Mouse (Mus musculus): ENCODE data around the gene Pmf1. TPM values are rescaled to one million over a fixed set of nuclear protein-coding genes. Genes with fewer than 3 reads are reported as not detected.

Gene Pmf1
- polyA plus RNA-seq, 1 experiment from 2014 or later, result 118 TPM

GRCm38 (mm10) chr3:88427342-88427905 is 17.3 kb upstream of the Pmf1 start:
- no peak overlapping the region for H3K4me3 ChIP-seq (ENCODE audit: low read depth, low read length)
- H3K4me2 ChIP-seq, result no peak overlapping the region
- no peaks in the 10 kb centered on the region for H3K36me3 ChIP-seq (ENCODE audit: control insufficient read depth, insufficient read depth, low read length)
- no peaks in the 10 kb centered on the region for H3K9me3 ChIP-seq (replicated peaks; ENCODE audit: control insufficient read depth, low read length)
- ATAC-seq (replicated peaks; ENCODE audit: insufficient number of reproducible peaks, low FRiP score, low TSS enrichment), result no peak
- no peak overlapping the region for H3K27ac ChIP-seq (ENCODE audit: low read depth, low read length)
- H3K4me1 ChIP-seq (ENCODE audit: control insufficient read depth, insufficient read depth, low read length), result peaks cover 10% of the 10 kb centered on the region
- no peak overlapping the region for H3K9ac ChIP-seq (ENCODE audit: low read depth, low read length)
- H3K27me3 ChIP-seq (ENCODE audit: control insufficient read depth, insufficient read depth, low read length), result no peaks in the 10 kb centered on the region
- WGBS (ENCODE audit: insufficient replicate concordance), result 60% methylated on average over 4 of the region's 4 CpGs

- Histone ChIP-seq H3K36me3 (ENCODE audit: control insufficient read depth, insufficient read depth, low read length) (peaks cover 1% of the 10 kb centered on the region; the same call in 1 of the 2 replicates), H3K27me3 (ENCODE audit: control insufficient read depth, insufficient read depth, low read length) (no peaks in the 10 kb centered on the region), H3K9me3 (replicated peaks; ENCODE audit: control insufficient read depth, low read length) (no peaks in the 10 kb centered on the region), H3K9ac (ENCODE audit: low read depth, low read length) (no peak overlapping the region), H3K4me2 (no peak overlapping the region), H3K4me3 (ENCODE audit: low read depth, low read length) (no peak overlapping the region), H3K27ac (ENCODE audit: low read depth, low read length) (no peak overlapping the region), H3K4me1 (ENCODE audit: control insufficient read depth, insufficient read depth, low read length) (peaks cover 14% of the 10 kb centered on the region)
- 82% methylated on average over 10 of the region's 10 CpGs for WGBS (ENCODE audit: insufficient replicate concordance)
- ATAC-seq (replicated peaks; ENCODE audit: insufficient number of reproducible peaks, low FRiP score, low TSS enrichment), result no peak
Observed at GRCm38 (mm10) chr3:88425708-88426420, 15.7 kb upstream of the Pmf1 start.

- H3K9me3 ChIP-seq (replicated peaks; ENCODE audit: control insufficient read depth, low read length), result no peaks in the 10 kb centered on the region
- no peak overlapping the region for H3K27ac ChIP-seq (ENCODE audit: low read depth, low read length)
- H3K4me2 ChIP-seq, result peak overlapping the region; percentile 95
- 10% methylated on average over 2 of the region's 2 CpGs for WGBS (ENCODE audit: insufficient replicate concordance)
- peaks cover 14% of the 10 kb centered on the region for H3K4me1 ChIP-seq (ENCODE audit: control insufficient read depth, insufficient read depth, low read length)
- peaks cover 5% of the 10 kb centered on the region for H3K36me3 ChIP-seq (ENCODE audit: control insufficient read depth, insufficient read depth, low read length)
- H3K4me3 ChIP-seq (ENCODE audit: low read depth, low read length), result peak overlapping the region; percentile 91
- ATAC-seq (replicated peaks; ENCODE audit: insufficient number of reproducible peaks, low FRiP score, low TSS enrichment), result no peak
- 0 out of 2 replicates have a peak overlapping the region, but pooled peaks have one; percentile 1 for H3K9ac ChIP-seq (ENCODE audit: low read depth, low read length)
- H3K27me3 ChIP-seq (ENCODE audit: control insufficient read depth, insufficient read depth, low read length), result no peaks in the 10 kb centered on the region
Observed at GRCm38 (mm10) chr3:88425330-88425689, 15.2 kb upstream of the Pmf1 start.

- Histone ChIP-seq H3K9ac (ENCODE audit: low read depth, low read length) (peak within 1 kb of the TSS; percentile 77), H3K4me3 (ENCODE audit: low read depth, low read length) (peak within 1 kb of the TSS; percentile 91), H3K27me3 (ENCODE audit: control insufficient read depth, insufficient read depth, low read length) (no peaks in the 10 kb centered on the region), H3K4me2 (peak within 1 kb of the TSS; percentile 95), H3K27ac (ENCODE audit: low read depth, low read length) (0 out of 2 replicates have a peak within 1 kb of the TSS, but pooled peaks have one; percentile 35), H3K4me1 (ENCODE audit: control insufficient read depth, insufficient read depth, low read length) (peaks cover 14% of the 10 kb centered on the region), H3K9me3 (replicated peaks; ENCODE audit: control insufficient read depth, low read length) (no peaks in the 10 kb centered on the region), H3K36me3 (ENCODE audit: control insufficient read depth, insufficient read depth, low read length) (peaks cover 7% of the 10 kb centered on the region)
- WGBS (ENCODE audit: insufficient replicate concordance), result 1% methylated on average over 35 of the region's 35 CpGs
- peak; percentile 95 for ATAC-seq (replicated peaks; ENCODE audit: insufficient number of reproducible peaks, low FRiP score, low TSS enrichment)
Observed at GRCm38 (mm10) chr3:88424605-88425329, 14.6 kb upstream of the Pmf1 start, which contains the start of gene Slc25a44. Slc25a44 (minus strand) TSS chr3:88425139.

GRCm38 (mm10) chr3:88422020-88422720 is 12.0 kb upstream of the Pmf1 start:
- Histone ChIP-seq H3K9me3 (replicated peaks; ENCODE audit: control insufficient read depth, low read length) (no peaks in the 10 kb centered on the region), H3K4me1 (ENCODE audit: control insufficient read depth, insufficient read depth, low read length) (peaks cover 14% of the 10 kb centered on the region), H3K36me3 (ENCODE audit: control insufficient read depth, insufficient read depth, low read length) (peaks cover 9% of the 10 kb centered on the region), H3K4me2 (no peak overlapping the region), H3K27ac (ENCODE audit: low read depth, low read length) (no peak overlapping the region), H3K27me3 (ENCODE audit: control insufficient read depth, insufficient read depth, low read length) (no peaks in the 10 kb centered on the region), H3K4me3 (ENCODE audit: low read depth, low read length) (no peak overlapping the region), H3K9ac (ENCODE audit: low read depth, low read length) (no peak overlapping the region; the same call in 1 of the 2 replicates)
- no peak for ATAC-seq (replicated peaks; ENCODE audit: insufficient number of reproducible peaks, low FRiP score, low TSS enrichment)
- WGBS (ENCODE audit: insufficient replicate concordance), result 36% methylated on average over 9 of the region's 9 CpGs

GRCm38 (mm10) chr3:88420771-88421170 is 10.6 kb upstream of the Pmf1 start:
- 92% methylated on average over 19 of the region's 19 CpGs for WGBS (ENCODE audit: insufficient replicate concordance)
- peaks cover 17% of the 10 kb centered on the region for H3K4me1 ChIP-seq (ENCODE audit: control insufficient read depth, insufficient read depth, low read length)
- H3K27me3 ChIP-seq (ENCODE audit: control insufficient read depth, insufficient read depth, low read length), result no peaks in the 10 kb centered on the region
- ATAC-seq (replicated peaks; ENCODE audit: insufficient number of reproducible peaks, low FRiP score, low TSS enrichment), result no peak
- peaks cover 9% of the 10 kb centered on the region for H3K36me3 ChIP-seq (ENCODE audit: control insufficient read depth, insufficient read depth, low read length)
- no peaks in the 10 kb centered on the region for H3K9me3 ChIP-seq (replicated peaks; ENCODE audit: control insufficient read depth, low read length)
- H3K4me3 ChIP-seq (ENCODE audit: low read depth, low read length), result no peak overlapping the region
- H3K9ac ChIP-seq (ENCODE audit: low read depth, low read length), result no peak overlapping the region
- H3K27ac ChIP-seq (ENCODE audit: low read depth, low read length), result no peak overlapping the region
- no peak overlapping the region for H3K4me2 ChIP-seq

GRCm38 (mm10) chr3:88418016-88418415 is 7.9 kb upstream of the Pmf1 start:
- no peaks in the 10 kb centered on the region for H3K27me3 ChIP-seq (ENCODE audit: control insufficient read depth, insufficient read depth, low read length)
- WGBS (ENCODE audit: insufficient replicate concordance), result 78% methylated on average over 6 of the region's 6 CpGs
- no peaks in the 10 kb centered on the region for H3K9me3 ChIP-seq (replicated peaks; ENCODE audit: control insufficient read depth, low read length)
- H3K4me2 ChIP-seq, result no peak overlapping the region
- H3K9ac ChIP-seq (ENCODE audit: low read depth, low read length), result no peak overlapping the region
- H3K27ac ChIP-seq (ENCODE audit: low read depth, low read length), result no peak overlapping the region
- no peak for ATAC-seq (replicated peaks; ENCODE audit: insufficient number of reproducible peaks, low FRiP score, low TSS enrichment)
- no peak overlapping the region for H3K4me3 ChIP-seq (ENCODE audit: low read depth, low read length)
- H3K36me3 ChIP-seq (ENCODE audit: control insufficient read depth, insufficient read depth, low read length), result peaks cover 9% of the 10 kb centered on the region
- peaks cover 8% of the 10 kb centered on the region; the same call in 1 of the 2 replicates for H3K4me1 ChIP-seq (ENCODE audit: control insufficient read depth, insufficient read depth, low read length)

- no peak overlapping the region for H3K4me2 ChIP-seq
- H3K4me1 ChIP-seq (ENCODE audit: control insufficient read depth, insufficient read depth, low read length), result peaks cover 7% of the 10 kb centered on the region
- no peak overlapping the region for H3K4me3 ChIP-seq (ENCODE audit: low read depth, low read length)
- H3K27me3 ChIP-seq (ENCODE audit: control insufficient read depth, insufficient read depth, low read length), result no peaks in the 10 kb centered on the region
- no peak overlapping the region for H3K9ac ChIP-seq (ENCODE audit: low read depth, low read length)
- 65% methylated on average over 4 of the region's 4 CpGs for WGBS (ENCODE audit: insufficient replicate concordance)
- no peak for ATAC-seq (replicated peaks; ENCODE audit: insufficient number of reproducible peaks, low FRiP score, low TSS enrichment)
- H3K27ac ChIP-seq (ENCODE audit: low read depth, low read length), result no peak overlapping the region
- no peaks in the 10 kb centered on the region for H3K9me3 ChIP-seq (replicated peaks; ENCODE audit: control insufficient read depth, low read length)
- H3K36me3 ChIP-seq (ENCODE audit: control insufficient read depth, insufficient read depth, low read length), result peaks cover 6% of the 10 kb centered on the region
Observed at GRCm38 (mm10) chr3:88415668-88416067, 5.5 kb upstream of the Pmf1 start.
